In the genomic region with DNA sequence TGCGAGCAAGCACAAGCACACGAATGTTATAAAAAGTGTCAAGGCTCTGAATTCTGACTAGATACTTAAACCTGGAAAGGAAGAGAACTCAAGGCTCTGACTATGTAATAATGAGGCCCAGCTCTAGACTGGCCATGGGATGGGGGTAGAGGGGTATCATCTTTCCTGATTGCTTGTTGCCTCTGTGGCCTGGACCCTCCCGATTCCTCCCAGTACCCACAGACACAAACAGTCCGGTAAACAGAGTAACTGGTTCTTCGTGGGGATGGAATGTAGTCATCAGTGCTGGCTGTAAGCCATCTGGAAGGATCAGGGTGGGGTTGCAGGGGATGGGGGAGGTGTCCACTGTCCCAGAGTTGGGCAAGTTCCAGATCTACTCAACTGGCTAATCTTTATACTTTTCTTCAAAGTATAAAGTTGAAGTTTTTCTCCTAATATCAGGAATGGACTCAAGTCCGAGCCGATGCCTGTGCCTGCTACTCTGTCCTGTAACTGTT, we compare ENCODE assay signal across 16 mouse cellular contexts. TPM values are rescaled to one million over a fixed set of nuclear protein-coding genes. Genes with fewer than 3 reads are reported as not detected.
A peak's percentile ranks its signal among the peaks of the same experiment; 100 is the strongest.
DNase-seq lines count a peak whose midpoint lies in the region; ATAC-seq lines count a peak whose summit lies in the region.
"Had no signal": no experiment of that assay in that cellular context is flagged by ENCODE, and none has a peak within 500 bp of the region (broad histone marks: within the 10 kb centered on the region; RNA-seq: fewer than 3 reads in every experiment).

No protein-coding gene starts in this region.

- H3K36me3 ChIP-seq in embryonic facial prominence, embryonic 13.5 days = peaks cover 4% of the 10 kb centered on the region; the same call in 1 of the 2 replicates
- H3K36me3 ChIP-seq in kidney, embryonic 15.5 days = no peaks in the 10 kb centered on the region
- H3K36me3 ChIP-seq: liver, embryonic 15.5 days had no signal

- H3K4me1 ChIP-seq in embryonic facial prominence, embryonic 13.5 days = peaks cover 28% of the 10 kb centered on the region
- H3K4me1 ChIP-seq in kidney, embryonic 15.5 days = peaks cover 24% of the 10 kb centered on the region
- H3K4me1 ChIP-seq: liver, embryonic 15.5 days; neural tube, embryonic 12.5 days had no signal

- H3K9ac ChIP-seq in embryonic facial prominence, embryonic 13.5 days = no peak overlapping the region
- no peak overlapping the region for H3K9ac ChIP-seq in kidney, embryonic 15.5 days
- H3K9ac ChIP-seq: liver, embryonic 15.5 days; midbrain, embryonic 13.5 days; neural tube, embryonic 12.5 days had no signal

- no peak overlapping the region for H3K4me3 ChIP-seq in embryonic facial prominence, embryonic 13.5 days
- no peak overlapping the region for H3K4me3 ChIP-seq in kidney, embryonic 15.5 days (replicated peaks)
- H3K4me3 ChIP-seq: left cerebral cortex, adult 2 months; liver, embryonic 15.5 days; midbrain, embryonic 13.5 days; neural tube, embryonic 12.5 days had no signal

- peak overlapping the region; percentile 71 for H3K27ac ChIP-seq in embryonic facial prominence, embryonic 13.5 days
- H3K27ac ChIP-seq in kidney, embryonic 15.5 days = peak overlapping the region; percentile 64
- H3K27ac ChIP-seq: kidney, postnatal 0 days; left cerebral cortex, adult 2 months; liver, embryonic 15.5 days; midbrain, embryonic 13.5 days; neural tube, embryonic 12.5 days had no signal

- no peaks in the 10 kb centered on the region for H3K9me3 ChIP-seq in embryonic facial prominence, embryonic 13.5 days
- H3K9me3 ChIP-seq in kidney, embryonic 15.5 days (replicated peaks) = no peaks in the 10 kb centered on the region
- H3K9me3 ChIP-seq: liver, embryonic 15.5 days; midbrain, embryonic 13.5 days; neural tube, embryonic 12.5 days had no signal

- DNase-seq in kidney, adult 11 months = peak; percentile 18
- DNase-seq in kidney, adult 8-10 months = no peak
- peak; percentile 19 for DNase-seq in lung, postnatal 14 days
- no peak for DNase-seq in embryo, embryonic 10 days (ENCODE audit: low spot score)
- no peak for DNase-seq in heart, adult 8-10 months (ENCODE audit: low spot score)
- DNase-seq in layer of hippocampus, adult 18-20 months (ENCODE audit: low spot score in 2 of 2) = no peak
- DNase-seq: cerebellum, adult 11 months had no signal

- WGBS in embryonic facial prominence, embryonic 13.5 days = 50% methylated on average over 7 of the region's 7 CpGs
- 53% methylated on average over 7 of the region's 7 CpGs for WGBS in kidney, embryonic 15.5 days

- no peaks in the 10 kb centered on the region for H3K27me3 ChIP-seq in embryonic facial prominence, embryonic 13.5 days
- no peaks in the 10 kb centered on the region for H3K27me3 ChIP-seq in kidney, embryonic 15.5 days
- H3K27me3 ChIP-seq: liver, embryonic 15.5 days; midbrain, embryonic 13.5 days; neural tube, embryonic 12.5 days had no signal

- ATAC-seq in embryonic facial prominence, embryonic 13.5 days (ENCODE audit: insufficient number of reproducible peaks, insufficient read depth, low FRiP score, low TSS enrichment, low read depth) = no peak
- ATAC-seq in kidney, embryonic 15.5 days (replicated peaks; ENCODE audit: low FRiP score) = no peak
- ATAC-seq: CD4-positive, CD25-positive, alpha-beta regulatory T cell, adult 4 months; forebrain, embryonic 14.5 days; midbrain, embryonic 13.5 days had no signal

- no peak overlapping the region for H3K4me2 ChIP-seq in embryonic facial prominence, embryonic 13.5 days
- no peak overlapping the region for H3K4me2 ChIP-seq in kidney, embryonic 15.5 days
- H3K4me2 ChIP-seq: liver, embryonic 15.5 days; midbrain, embryonic 13.5 days; neural tube, embryonic 12.5 days had no signal

RNA-seq across cellular contexts. Expression of gene Faap20, which starts 17.5 kb away (rescaled TPM):
- polyA plus RNA-seq in embryonic facial prominence, embryonic 13.5 days (2015; fragmentation: Nextera tagmentation; extraction: Ambion mirVana) = 77.4 and 80.0 TPM in 2 replicates
- 66.2 and 68.8 TPM in 2 replicates for polyA plus RNA-seq in kidney, embryonic 15.5 days (2015; fragmentation: Nextera tagmentation; extraction: Ambion mirVana)
- total RNA-seq in heart, adult 8-10 months (2022) = 10 to 100 TPM; 12.4 to 17.8 (median 15.9) TPM
- 10 to 100 TPM; 27.5 to 31.8 TPM for total RNA-seq in layer of hippocampus, adult 18-20 months (2021)

RNA-seq across cellular contexts. Expression of gene Ski, which starts 44.7 kb away (rescaled TPM):
- 21.5 and 24.9 TPM in 2 replicates for polyA plus RNA-seq in embryonic facial prominence, embryonic 13.5 days (2015; fragmentation: Nextera tagmentation; extraction: Ambion mirVana)
- polyA plus RNA-seq in kidney, embryonic 15.5 days (2015; fragmentation: Nextera tagmentation; extraction: Ambion mirVana) = 14.7 and 16.9 TPM in 2 replicates
- 10 to 100 TPM; 44.5 to 53.3 (median 49.0) TPM for total RNA-seq in heart, adult 8-10 months (2022)
- total RNA-seq in layer of hippocampus, adult 18-20 months (2021) = 100 to 1,000 TPM; 136 to 138 TPM

Comparison
In these comparisons a context has a peak if more than half of its experiments do, and no peak if none do; other contexts are left out.
1. DNase-seq: peak in kidney, adult 11 months (single experiment) and lung, postnatal 14 days (single experiment); none in kidney, adult 8-10 months (0 of 2), embryo, embryonic 10 days (single experiment), heart, adult 8-10 months (single experiment) and layer of hippocampus, adult 18-20 months (0 of 2).